Mouse (Mus musculus): ENCODE results near the gene Bcl2l13. TPM values are rescaled to one million over a fixed set of nuclear protein-coding genes. Genes with fewer than 3 reads are reported as not detected.

Bcl2l13 gene
- total and polyA plus RNA-seq, 2 experiments from 2014 or later: 21.4 to 77.5 TPM

- Histone ChIP-seq H3K4me1 (ENCODE audit: insufficient read depth) (peaks cover 7% of the 10 kb centered on the region), H3K9me3 (ENCODE audit: low read length) (no peaks in the 10 kb centered on the region), H3K9ac (no peak overlapping the region), H3K36me3 (ENCODE audit: insufficient read depth) (peaks cover 22% of the 10 kb centered on the region), H3K4me3 (ENCODE audit: low read depth, low read length) (no peak overlapping the region), H3K27me3 (ENCODE audit: insufficient read depth, low read length) (no peaks in the 10 kb centered on the region), H3K4me2 (ENCODE audit: low read depth) (no peak overlapping the region), H3K27ac (ENCODE audit: low read depth, low read length) (no peak overlapping the region)
- ATAC-seq (no peak), DNase-seq (no peak)
- 95% methylated on average over 2 of the region's 2 CpGs for WGBS
- no peak for TF ChIP-seq CTCF (IDR thresholded peaks at IDR 0.05; ENCODE audit: low read depth)
Measured at GRCm38 (mm10) chr6:120819294-120819693, 16.7 kb upstream of the Bcl2l13 start.

GRCm38 (mm10) chr6:120820144-120820543 lies 15.9 kb upstream of the Bcl2l13 start:
- Histone ChIP-seq H3K9me3 (ENCODE audit: low read length) (no peaks in the 10 kb centered on the region), H3K27ac (ENCODE audit: low read depth, low read length) (no peak overlapping the region), H3K4me3 (ENCODE audit: low read depth, low read length) (no peak overlapping the region), H3K27me3 (ENCODE audit: insufficient read depth, low read length) (no peaks in the 10 kb centered on the region), H3K4me2 (ENCODE audit: low read depth) (no peak overlapping the region), H3K4me1 (ENCODE audit: insufficient read depth) (peaks cover 7% of the 10 kb centered on the region), H3K9ac (no peak overlapping the region), H3K36me3 (ENCODE audit: insufficient read depth) (peaks cover 22% of the 10 kb centered on the region)
- ATAC-seq (no peak), DNase-seq (no peak)
- TF ChIP-seq CTCF (IDR thresholded peaks at IDR 0.05; ENCODE audit: low read depth): no peak
- 89% methylated on average over 5 of the region's 5 CpGs for WGBS

GRCm38 (mm10) chr6:120820941-120821340 lies 15.1 kb upstream of the Bcl2l13 start:
- DNase-seq: no peak
- H3K9ac ChIP-seq: no peak overlapping the region

GRCm38 (mm10) chr6:120821715-120822114 lies 14.3 kb upstream of the Bcl2l13 start:
- Histone ChIP-seq H3K27me3 (ENCODE audit: insufficient read depth, low read length) (no peaks in the 10 kb centered on the region), H3K4me3 (ENCODE audit: low read depth, low read length) (peak overlapping the region; percentile 73), H3K36me3 (ENCODE audit: insufficient read depth) (peaks cover 22% of the 10 kb centered on the region), H3K4me2 (ENCODE audit: low read depth) (peak overlapping the region; percentile 55), H3K4me1 (ENCODE audit: insufficient read depth) (peaks cover 7% of the 10 kb centered on the region), H3K27ac (ENCODE audit: low read depth, low read length) (no peak overlapping the region), H3K9ac (peak overlapping the region; percentile 71), H3K9me3 (ENCODE audit: low read length) (no peaks in the 10 kb centered on the region)
- DNase-seq (no peak), ATAC-seq (no peak)
- no peak for TF ChIP-seq CTCF (IDR thresholded peaks at IDR 0.05; ENCODE audit: low read depth)
- WGBS: 56% methylated on average over 5 of the region's 5 CpGs

More at GRCm38 (mm10) chr6:120820941-120821340, 15.1 kb upstream of the Bcl2l13 start:
- 94% methylated on average over 1 of the region's 1 CpGs for WGBS
- no peaks in the 10 kb centered on the region for H3K27me3 ChIP-seq (ENCODE audit: insufficient read depth, low read length)
- TF ChIP-seq CTCF (IDR thresholded peaks at IDR 0.05; ENCODE audit: low read depth): no peak
- peaks cover 7% of the 10 kb centered on the region for H3K4me1 ChIP-seq (ENCODE audit: insufficient read depth)
- no peaks in the 10 kb centered on the region for H3K9me3 ChIP-seq (ENCODE audit: low read length)
- peaks cover 22% of the 10 kb centered on the region for H3K36me3 ChIP-seq (ENCODE audit: insufficient read depth)
- no peak overlapping the region for H3K4me3 ChIP-seq (ENCODE audit: low read depth, low read length)
- no peak for ATAC-seq
- H3K27ac ChIP-seq (ENCODE audit: low read depth, low read length): no peak overlapping the region
- H3K4me2 ChIP-seq (ENCODE audit: low read depth): 0 out of 2 replicates have a peak overlapping the region, but pooled peaks have one; percentile 55

GRCm38 (mm10) chr6:120822307-120822928 lies 13.6 kb upstream of the Bcl2l13 start, which contains the start of gene Atp6v1e1:
Gene Atp6v1e1, minus strand, starts transcription at chr6:120822793.
- DNase-seq (peak; percentile 95), ATAC-seq (peak; percentile 98)
- H3K4me1 ChIP-seq (ENCODE audit: insufficient read depth): peaks cover 7% of the 10 kb centered on the region
- H3K9me3 ChIP-seq (ENCODE audit: low read length): no peaks in the 10 kb centered on the region
- peak within 1 kb of the TSS; percentile 55 for H3K4me2 ChIP-seq (ENCODE audit: low read depth)
- no peak for TF ChIP-seq CTCF (IDR thresholded peaks at IDR 0.05; ENCODE audit: low read depth)
- H3K36me3 ChIP-seq (ENCODE audit: insufficient read depth): peaks cover 19% of the 10 kb centered on the region
- no peaks in the 10 kb centered on the region for H3K27me3 ChIP-seq (ENCODE audit: insufficient read depth, low read length)
- 2% methylated on average over 41 of the region's 41 CpGs for WGBS
- H3K27ac ChIP-seq (ENCODE audit: low read depth, low read length): peak within 1 kb of the TSS; percentile 83
- H3K9ac ChIP-seq: peak within 1 kb of the TSS; percentile 71
- peak within 1 kb of the TSS; percentile 73 for H3K4me3 ChIP-seq (ENCODE audit: low read depth, low read length)

- peaks cover 13% of the 10 kb centered on the region for H3K36me3 ChIP-seq (ENCODE audit: insufficient read depth)
- H3K27ac ChIP-seq (ENCODE audit: low read depth, low read length): no peak overlapping the region
- DNase-seq (peak; percentile 17), ATAC-seq (peak; percentile 39)
- peak overlapping the region; percentile 73 for H3K4me3 ChIP-seq (ENCODE audit: low read depth, low read length)
- H3K4me2 ChIP-seq (ENCODE audit: low read depth): peak overlapping the region; percentile 39
- peak; percentile 22 for TF ChIP-seq CTCF (IDR thresholded peaks at IDR 0.05; ENCODE audit: low read depth)
- H3K27me3 ChIP-seq (ENCODE audit: insufficient read depth, low read length): no peaks in the 10 kb centered on the region
- no peaks in the 10 kb centered on the region for H3K9me3 ChIP-seq (ENCODE audit: low read length)
- no peak overlapping the region for H3K9ac ChIP-seq
- 64% methylated on average over 10 of the region's 10 CpGs for WGBS
- peaks cover 7% of the 10 kb centered on the region for H3K4me1 ChIP-seq (ENCODE audit: insufficient read depth)
Measured at GRCm38 (mm10) chr6:120822937-120823614, 12.9 kb upstream of the Bcl2l13 start.

- 60% methylated on average over 1 of the region's 1 CpGs for WGBS
- no peak for ATAC-seq
Measured at GRCm38 (mm10) chr6:120830056-120830455, 6.0 kb upstream of the Bcl2l13 start.

More at GRCm38 (mm10) chr6:120830056-120830455, 6.0 kb upstream of the Bcl2l13 start:
- Histone ChIP-seq H3K9ac (no peak overlapping the region), H3K9me3 (ENCODE audit: low read length) (no peaks in the 10 kb centered on the region), H3K4me2 (ENCODE audit: low read depth) (no peak overlapping the region), H3K4me1 (ENCODE audit: insufficient read depth) (no peaks in the 10 kb centered on the region), H3K27ac (ENCODE audit: low read depth, low read length) (no peak overlapping the region), H3K36me3 (ENCODE audit: insufficient read depth) (no peaks in the 10 kb centered on the region), H3K27me3 (ENCODE audit: insufficient read depth, low read length) (no peaks in the 10 kb centered on the region), H3K4me3 (ENCODE audit: low read depth, low read length) (no peak overlapping the region)
- DNase-seq: no peak
- TF ChIP-seq CTCF (IDR thresholded peaks at IDR 0.05; ENCODE audit: low read depth): no peak

Data from forebrain, postnatal 0 days (tissue).